Mouse (Mus musculus) neutrophil, adult 5-6 weeks (primary cell): ENCODE measurements around the gene Rag1. TPM values are rescaled to one million over a fixed set of nuclear protein-coding genes. Genes with fewer than 3 reads are reported as not detected.

ENCODE experiments used
- ATAC-seq: fragments of 151-379, 151-347 bp; 2 replicates; pipeline ENCODE4 v1.8.0; 2017; ENCODE audit warnings: mild to moderate bottlenecking, moderate TSS enrichment; ENCODE audit not compliant: insufficient number of reproducible peaks, poor library complexity, low FRiP score, severe bottlenecking; ENCODE audit errors: extremely low read depth
- total RNA-seq: library from RNA; stranded (forward); fragments of 200-1000 nt; gene quantifications from 2 replicates; pipeline ENCODE4 v1.2.3, GENCODE M21; 2017

The Rag1 gene
- total RNA-seq, 1 experiment from 2014 or later, result 1.5 TPM

DNA sequence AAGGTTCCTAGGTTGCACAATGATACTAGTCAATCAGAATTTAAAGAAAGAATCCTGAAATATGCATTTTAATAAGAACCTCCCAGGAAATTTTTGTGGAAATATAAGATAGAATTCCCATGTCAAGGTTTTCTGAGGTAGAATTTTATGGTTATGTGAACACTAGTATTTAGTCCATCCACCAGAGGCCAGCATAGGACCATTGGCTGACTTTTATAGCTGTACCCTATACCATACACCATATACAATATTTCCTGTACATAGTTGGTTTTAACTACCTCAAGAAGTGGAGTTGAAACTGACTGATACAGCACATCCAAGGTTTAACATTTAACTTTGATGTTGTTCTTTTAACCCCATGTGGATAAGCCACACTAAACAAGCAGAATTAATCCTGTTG, 52.1 kb downstream of the Rag1 start:
- ATAC-seq, result no peak

DNA sequence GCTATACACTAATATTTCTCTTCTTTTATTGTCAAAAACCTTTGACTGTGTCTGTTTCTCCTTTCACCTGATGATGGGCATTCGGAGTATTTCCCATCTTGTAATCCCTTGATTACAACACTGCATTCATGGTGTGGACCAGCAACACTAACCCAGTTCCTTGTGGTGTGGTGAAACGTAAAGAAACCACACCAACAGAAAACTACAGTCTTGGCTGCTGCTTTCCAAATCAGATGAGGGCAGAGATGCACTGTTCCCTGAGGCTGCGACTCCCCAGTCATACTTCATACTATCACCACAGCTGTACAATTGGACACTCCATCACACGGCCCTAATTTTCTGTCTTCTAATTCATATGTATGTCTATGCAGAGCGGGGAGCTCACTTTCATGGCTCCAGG, 54.6 kb downstream of the Rag1 start:
- ATAC-seq, result no peak

DNA sequence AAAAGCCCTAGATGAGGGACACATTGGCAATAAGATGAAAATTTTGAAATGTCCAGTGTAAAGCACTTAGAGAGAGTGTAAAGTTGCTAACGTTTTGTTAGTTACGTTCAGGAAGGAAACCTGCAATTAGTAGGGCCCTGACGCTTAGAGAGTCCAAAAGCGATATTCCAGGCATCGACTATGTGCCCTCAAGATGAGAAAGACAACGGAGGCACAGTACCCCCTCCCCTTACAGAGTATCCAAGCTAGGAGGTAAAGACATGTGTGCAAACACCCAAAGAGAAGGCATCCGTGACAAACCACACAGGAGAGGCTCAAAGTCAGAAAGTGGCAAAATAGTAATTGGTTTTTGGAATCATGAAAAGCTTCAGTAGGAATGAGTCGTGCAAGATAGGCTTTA, 56.4 kb downstream of the Rag1 start:
- ATAC-seq, result no peak

DNA sequence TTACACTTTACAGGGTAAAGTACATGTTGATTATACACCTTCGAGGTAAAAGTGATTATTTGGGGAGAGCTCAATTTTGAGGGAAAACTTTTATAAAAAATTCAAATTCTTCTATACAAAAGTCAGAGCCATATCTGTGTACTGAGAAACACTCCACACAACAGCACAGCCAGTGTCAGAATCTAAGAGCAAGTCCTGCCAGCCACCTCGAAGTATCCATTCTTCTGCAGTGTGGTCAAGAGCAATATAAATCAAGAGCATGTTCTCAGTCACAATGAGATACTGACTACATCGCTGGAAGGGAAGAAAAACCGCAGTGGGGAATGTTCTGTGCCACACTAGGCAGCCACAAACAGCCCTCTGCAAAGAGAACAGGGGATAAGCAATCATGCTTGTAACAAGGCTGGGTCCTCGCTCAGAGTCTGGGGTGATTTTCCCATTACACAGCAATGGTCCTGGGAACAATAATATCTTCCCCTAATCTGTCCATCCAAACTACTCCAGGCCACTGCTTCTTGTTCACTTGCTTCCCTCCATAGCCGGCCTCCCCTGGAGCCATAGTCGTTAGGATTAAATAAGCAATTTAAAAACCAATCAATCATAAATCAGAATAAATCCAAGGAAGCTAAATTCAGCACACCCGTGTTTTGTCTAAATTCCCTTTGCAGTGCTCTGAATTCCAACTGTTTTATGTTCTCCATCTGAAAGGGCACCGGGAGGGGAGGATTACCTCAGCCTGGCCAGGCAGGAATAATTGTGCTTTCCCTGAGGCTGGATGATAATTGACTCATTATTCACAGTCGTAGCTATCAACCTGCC, 57.1 kb downstream of the Rag1 start:
- no peak for ATAC-seq

DNA sequence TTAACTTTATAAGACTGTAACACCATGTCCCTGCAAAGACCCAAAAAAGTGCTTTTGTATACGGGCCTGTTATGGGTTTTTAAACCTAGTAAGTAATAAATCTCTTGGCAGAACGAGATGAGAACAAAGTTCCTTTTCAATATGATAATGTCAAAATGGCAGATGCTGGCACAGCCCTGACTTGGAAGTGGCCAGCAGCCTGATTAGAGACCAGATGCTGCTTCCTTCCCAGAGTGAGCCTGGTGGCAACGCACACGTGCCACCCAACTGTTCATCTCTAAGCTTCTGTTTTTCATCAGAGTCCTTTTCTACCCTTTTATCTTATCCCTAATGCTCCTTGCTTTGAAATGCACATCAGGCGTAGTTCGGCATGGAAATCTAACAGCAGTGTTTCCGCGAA, 57.9 kb downstream of the Rag1 start:
- ATAC-seq, result no peak

Other genes starting within 250 kb of the Rag1 start
- 0.12 TPM in 1 of 2 replicates, not detected in the other for gene Rag2, start 24.8 kb downstream of the Rag1 start, total RNA-seq
- gene B230118H07Rik, start within 50 bp of the Rag1 start, total RNA-seq, result 0.93 and 2.6 TPM in 2 replicates
- gene Traf6, start 28.9 kb upstream of the Rag1 start, total RNA-seq, result 24.6 and 26.2 TPM in 2 replicates
- 64.6 and 70.7 TPM in 2 replicates for gene Prr5l, start 233.5 kb upstream of the Rag1 start, total RNA-seq
- gene Commd9, start 236.7 kb upstream of the Rag1 start, total RNA-seq, result 16.9 and 32.0 TPM in 2 replicates